Mouse (Mus musculus): ENCODE data around the gene Mrgprf. TPM values are rescaled to one million over a fixed set of nuclear protein-coding genes. Genes with fewer than 3 reads are reported as not detected.

Mrgprf gene
- total and polyA plus RNA-seq, 2 experiments from 2014 or later = 4.6 to 6.8 TPM

DNA sequence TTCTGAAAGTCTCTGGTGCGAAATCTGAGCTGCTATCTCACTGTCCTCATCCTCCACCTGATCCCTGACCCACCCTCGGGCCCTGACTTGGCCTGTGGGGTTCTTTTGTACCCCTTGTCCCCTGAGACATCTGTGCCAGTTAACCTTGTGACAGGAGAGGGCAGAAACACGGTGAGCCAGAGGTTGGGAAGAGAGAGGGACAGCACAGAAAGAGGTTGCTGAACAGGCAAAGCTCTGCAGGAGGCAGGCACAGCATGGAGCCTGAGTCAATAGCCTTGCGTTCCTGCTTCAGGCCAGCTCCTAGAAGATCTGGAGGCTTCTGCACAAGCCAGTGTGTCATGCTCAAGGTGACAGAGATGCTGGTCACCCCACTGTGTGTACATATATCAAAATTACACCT is 23.0 kb downstream of the Mrgprf start:
- no peak for ATAC-seq (ENCODE audit: low FRiP score)
- 30% methylated on average over 4 of the region's 4 CpGs for WGBS
- Histone ChIP-seq H3K4me3 (ENCODE audit: low read depth, low read length) (no peak overlapping the region), H3K27me3 (ENCODE audit: insufficient read depth, low read length) (no peaks in the 10 kb centered on the region), H3K4me2 (ENCODE audit: low read depth, low read length, poor library complexity, severe bottlenecking) (no peak overlapping the region), H3K27ac (ENCODE audit: low read depth, low read length) (no peak overlapping the region), H3K9ac (replicated peaks; ENCODE audit: low read length, poor library complexity, severe bottlenecking) (no peak overlapping the region), H3K36me3 (ENCODE audit: insufficient read depth, low read length) (no peaks in the 10 kb centered on the region), H3K4me1 (ENCODE audit: insufficient read depth, low read length) (no peaks in the 10 kb centered on the region), H3K9me3 (ENCODE audit: low read length) (no peaks in the 10 kb centered on the region)
- no peak for DNase-seq (ENCODE audit: low spot score)
- TF ChIP-seq CTCF (IDR thresholded peaks at IDR 0.05) = no peak

DNA sequence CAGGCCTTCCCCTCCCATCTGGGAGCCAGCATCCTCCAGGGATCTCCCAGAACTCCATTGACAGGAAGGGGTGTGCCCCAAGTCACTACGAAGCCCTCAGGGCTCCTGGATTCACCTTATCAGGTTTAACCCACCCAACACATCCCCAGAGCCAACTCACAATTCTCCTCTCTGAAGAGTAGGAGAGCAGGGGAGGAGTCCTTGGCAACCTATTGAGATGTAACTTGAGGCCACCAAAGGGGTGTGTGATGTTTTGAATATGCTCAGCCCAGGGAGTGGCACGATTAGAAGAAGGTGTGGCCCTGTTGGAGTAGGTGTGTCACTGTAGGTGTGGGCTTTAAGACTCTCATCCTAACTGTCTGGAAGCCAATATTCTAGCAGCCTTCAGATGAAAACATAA is 25.1 kb downstream of the Mrgprf start:
- WGBS = 55% methylated on average over 2 of the region's 2 CpGs
- H3K27me3 ChIP-seq (ENCODE audit: insufficient read depth, low read length) = no peaks in the 10 kb centered on the region

DNA sequence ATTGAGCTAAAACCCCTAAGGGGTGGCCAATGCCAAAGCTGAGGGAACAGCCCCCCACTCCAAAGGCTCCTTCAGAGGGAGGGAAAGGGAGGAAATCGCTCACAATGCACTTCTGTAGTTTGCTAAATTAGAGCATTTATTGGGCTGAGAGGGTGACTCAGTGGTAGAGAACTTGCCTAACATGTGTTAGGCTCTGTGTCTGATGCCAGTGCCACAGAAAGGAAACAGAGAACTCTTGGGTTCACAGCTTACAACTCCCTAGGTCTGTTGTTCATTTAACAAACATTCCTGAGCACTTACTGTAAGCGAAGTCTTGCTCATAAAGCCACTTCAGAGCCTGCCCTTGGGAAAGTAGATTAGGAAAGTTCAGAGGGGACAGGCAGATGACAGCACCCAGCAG is 29.4 kb downstream of the Mrgprf start:
- ATAC-seq (ENCODE audit: low FRiP score) (no peak), DNase-seq (ENCODE audit: low spot score) (no peak)
- Histone ChIP-seq H3K36me3 (ENCODE audit: insufficient read depth, low read length) (no peaks in the 10 kb centered on the region), H3K9ac (replicated peaks; ENCODE audit: low read length, poor library complexity, severe bottlenecking) (no peak overlapping the region), H3K4me3 (ENCODE audit: low read depth, low read length) (no peak overlapping the region), H3K4me1 (ENCODE audit: insufficient read depth, low read length) (no peaks in the 10 kb centered on the region), H3K27me3 (ENCODE audit: insufficient read depth, low read length) (no peaks in the 10 kb centered on the region), H3K9me3 (ENCODE audit: low read length) (no peaks in the 10 kb centered on the region), H3K4me2 (ENCODE audit: low read depth, low read length, poor library complexity, severe bottlenecking) (no peak overlapping the region), H3K27ac (ENCODE audit: low read depth, low read length) (no peak overlapping the region)
- no peak for TF ChIP-seq CTCF (IDR thresholded peaks at IDR 0.05)
- 80% methylated on average over 2 of the region's 2 CpGs for whole genome bisulfite sequencing

More for the DNA sequence above, 25.1 kb downstream of the Mrgprf start:
- Histone ChIP-seq H3K36me3 (ENCODE audit: insufficient read depth, low read length) (no peaks in the 10 kb centered on the region), H3K9me3 (ENCODE audit: low read length) (no peaks in the 10 kb centered on the region), H3K9ac (replicated peaks; ENCODE audit: low read length, poor library complexity, severe bottlenecking) (no peak overlapping the region), H3K4me1 (ENCODE audit: insufficient read depth, low read length) (no peaks in the 10 kb centered on the region), H3K27ac (ENCODE audit: low read depth, low read length) (no peak overlapping the region), H3K4me3 (ENCODE audit: low read depth, low read length) (no peak overlapping the region), H3K4me2 (ENCODE audit: low read depth, low read length, poor library complexity, severe bottlenecking) (no peak overlapping the region)
- DNase-seq (ENCODE audit: low spot score) (no peak), ATAC-seq (ENCODE audit: low FRiP score) (no peak)
- TF ChIP-seq CTCF (IDR thresholded peaks at IDR 0.05) = no peak

GRCm38 (mm10) chr7:145330641-145331040 is 30.0 kb downstream of the Mrgprf start:
- Histone ChIP-seq H3K4me2 (ENCODE audit: low read depth, low read length, poor library complexity, severe bottlenecking) (no peak overlapping the region), H3K4me1 (ENCODE audit: insufficient read depth, low read length) (no peaks in the 10 kb centered on the region), H3K27ac (ENCODE audit: low read depth, low read length) (no peak overlapping the region), H3K4me3 (ENCODE audit: low read depth, low read length) (no peak overlapping the region), H3K9ac (replicated peaks; ENCODE audit: low read length, poor library complexity, severe bottlenecking) (no peak overlapping the region), H3K9me3 (ENCODE audit: low read length) (no peaks in the 10 kb centered on the region), H3K27me3 (ENCODE audit: insufficient read depth, low read length) (no peaks in the 10 kb centered on the region), H3K36me3 (ENCODE audit: insufficient read depth, low read length) (no peaks in the 10 kb centered on the region)
- whole genome bisulfite sequencing = 87% methylated on average over 2 of the region's 2 CpGs
- ATAC-seq (ENCODE audit: low FRiP score) (no peak), DNase-seq (ENCODE audit: low spot score) (no peak)
- no peak for TF ChIP-seq CTCF (IDR thresholded peaks at IDR 0.05)

DNA sequence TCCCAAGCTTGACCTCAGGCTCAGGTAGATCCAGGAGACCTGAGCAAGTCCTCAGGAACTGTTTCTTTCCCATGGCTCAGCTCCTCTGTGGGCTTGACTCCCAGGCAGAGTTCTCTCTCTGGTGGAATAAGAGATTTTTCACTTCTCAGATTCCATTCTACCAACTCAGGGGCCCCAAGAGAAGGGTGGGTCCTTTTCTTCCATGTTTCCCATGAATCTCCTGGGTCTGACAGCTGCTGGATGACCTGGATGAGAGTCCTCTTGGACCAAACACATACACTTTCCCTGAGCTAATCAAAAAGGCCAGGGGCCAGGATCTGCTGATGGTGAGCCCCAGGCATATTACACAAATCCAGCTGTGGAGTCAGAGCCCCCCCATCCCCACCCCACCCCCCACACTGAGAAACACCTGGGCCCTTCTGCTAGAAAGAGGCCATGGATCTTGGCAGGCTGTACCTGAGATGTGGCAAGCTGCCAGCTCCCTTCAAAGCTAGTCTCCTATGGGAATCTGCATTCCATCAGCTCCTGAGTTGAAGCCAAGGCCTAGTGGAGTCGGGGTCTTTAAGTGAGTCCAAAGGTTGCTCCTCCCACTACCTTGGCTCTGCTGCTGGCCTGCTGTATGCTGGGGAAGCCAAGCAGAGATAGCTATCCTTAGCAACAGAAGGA is 31.9 kb downstream of the Mrgprf start:
- DNase-seq (ENCODE audit: low spot score) = peak; percentile 42
- Histone ChIP-seq H3K27ac (ENCODE audit: low read depth, low read length) (no peak overlapping the region), H3K9me3 (ENCODE audit: low read length) (no peaks in the 10 kb centered on the region), H3K4me2 (ENCODE audit: low read depth, low read length, poor library complexity, severe bottlenecking) (no peak overlapping the region), H3K27me3 (ENCODE audit: insufficient read depth, low read length) (no peaks in the 10 kb centered on the region), H3K4me3 (ENCODE audit: low read depth, low read length) (no peak overlapping the region), H3K36me3 (ENCODE audit: insufficient read depth, low read length) (no peaks in the 10 kb centered on the region), H3K4me1 (ENCODE audit: insufficient read depth, low read length) (no peaks in the 10 kb centered on the region), H3K9ac (replicated peaks; ENCODE audit: low read length, poor library complexity, severe bottlenecking) (no peak overlapping the region)
- ATAC-seq (ENCODE audit: low FRiP score) = no peak
- no peak for TF ChIP-seq CTCF (IDR thresholded peaks at IDR 0.05)
- 48% methylated on average over 1 of the region's 1 CpGs for WGBS

DNA sequence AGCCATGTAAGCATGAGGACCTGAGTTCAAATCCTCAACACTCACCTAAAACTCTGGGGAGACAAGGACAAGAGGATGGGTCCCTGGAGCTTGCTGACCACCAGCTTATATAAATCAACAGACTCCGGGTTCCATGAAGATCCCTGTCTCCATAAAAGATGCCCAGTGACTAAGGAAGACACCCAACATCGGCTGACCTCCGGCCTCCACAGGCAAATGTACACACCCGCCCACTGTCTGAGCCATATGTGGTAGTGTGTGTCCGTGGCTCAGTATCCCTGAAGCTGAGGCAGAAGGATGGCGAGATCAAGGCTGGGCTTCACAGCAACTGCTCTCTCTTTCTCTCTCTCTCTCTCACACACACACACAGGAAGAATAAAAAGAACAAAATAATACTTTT is 33.3 kb downstream of the Mrgprf start:
- no peak for TF ChIP-seq CTCF (IDR thresholded peaks at IDR 0.05)
- Histone ChIP-seq H3K4me3 (ENCODE audit: low read depth, low read length) (no peak overlapping the region), H3K9ac (replicated peaks; ENCODE audit: low read length, poor library complexity, severe bottlenecking) (no peak overlapping the region), H3K4me2 (ENCODE audit: low read depth, low read length, poor library complexity, severe bottlenecking) (no peak overlapping the region), H3K36me3 (ENCODE audit: insufficient read depth, low read length) (no peaks in the 10 kb centered on the region), H3K4me1 (ENCODE audit: insufficient read depth, low read length) (no peaks in the 10 kb centered on the region), H3K27ac (ENCODE audit: low read depth, low read length) (no peak overlapping the region), H3K9me3 (ENCODE audit: low read length) (no peaks in the 10 kb centered on the region), H3K27me3 (ENCODE audit: insufficient read depth, low read length) (no peaks in the 10 kb centered on the region)
- WGBS = 88% methylated on average over 6 of the region's 6 CpGs
- no peak for DNase-seq (ENCODE audit: low spot score)
- no peak for ATAC-seq (ENCODE audit: low FRiP score)

Data from midbrain, postnatal 0 days (tissue).